ENCODE assay signal across 13 mouse cellular contexts in the genomic region with DNA sequence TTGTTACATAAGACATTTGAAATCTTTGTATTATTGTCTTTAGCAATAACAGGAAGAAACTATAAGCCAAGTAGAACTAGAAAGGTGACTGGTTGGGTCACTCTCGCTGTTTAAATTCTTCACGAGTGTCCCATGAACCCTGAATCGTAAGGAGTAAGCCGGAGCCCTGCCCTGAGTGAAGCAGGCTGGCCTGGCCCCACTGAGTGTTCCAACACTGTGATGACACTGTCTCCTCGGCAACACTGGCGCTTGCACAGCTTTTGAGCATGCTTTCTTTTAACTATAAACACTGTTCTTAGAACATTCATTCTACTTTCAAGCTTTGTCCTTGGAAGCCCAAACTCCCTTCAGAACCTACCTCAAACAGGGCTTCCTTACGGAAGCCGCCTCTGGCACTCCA. TPM values are rescaled to one million over a fixed set of nuclear protein-coding genes. Genes with fewer than 3 reads are reported as not detected.
DNase-seq lines count a peak whose midpoint lies in the region; ATAC-seq and TF ChIP-seq lines count a peak whose summit lies in the region.
"Had no signal": no experiment of that assay in that cellular context is flagged by ENCODE, and none has a peak within 500 bp of the region (broad histone marks: within the 10 kb centered on the region; RNA-seq: fewer than 3 reads in every experiment).

No protein-coding gene starts in this region.

- no peak for ATAC-seq in kidney, embryonic 14.5 days (ENCODE audit: low FRiP score, low TSS enrichment)

- H3K9me3 ChIP-seq in kidney, embryonic 14.5 days (ENCODE audit: control insufficient read depth, low read length), result no peaks in the 10 kb centered on the region
- H3K9me3 ChIP-seq: hindbrain, embryonic 12.5 days; midbrain, embryonic 10.5 days; neural tube, embryonic 12.5 days had no signal

- DNase-seq in kidney, postnatal 14 days, result peak; percentile 6
- peak; percentile 39 for DNase-seq in gastrocnemius, adult 2 months
- DNase-seq in gastrocnemius, postnatal 14 days, result peak; percentile 45
- peak; percentile 61 for DNase-seq in lung, postnatal 14 days
- no peak for DNase-seq in neural tube, embryonic 10.5 days (ENCODE audit: extremely low spot score, low spot score)
- no peak for DNase-seq in thymus, postnatal 36 days
- DNase-seq: cerebellum, adult 18-20 months; right cerebral cortex, postnatal 14 days had no signal

- no peak overlapping the region for H3K9ac ChIP-seq in kidney, embryonic 14.5 days (ENCODE audit: low read depth, low read length)
- H3K9ac ChIP-seq: hindbrain, embryonic 12.5 days; neural tube, embryonic 12.5 days had no signal

- no peak overlapping the region for H3K4me3 ChIP-seq in kidney, embryonic 14.5 days (ENCODE audit: low read length)
- no peak overlapping the region for H3K4me3 ChIP-seq in gastrocnemius, adult 2 months
- H3K4me3 ChIP-seq: hindbrain, embryonic 12.5 days; left cerebral cortex, adult 2 months; midbrain, embryonic 10.5 days; neural tube, embryonic 12.5 days had no signal

- no peak for TF ChIP-seq CTCF in gastrocnemius, adult 2 months (IDR thresholded peaks at IDR 0.05)

- no peak overlapping the region for H3K27ac ChIP-seq in kidney, embryonic 14.5 days (ENCODE audit: low read depth, low read length)
- H3K27ac ChIP-seq in gastrocnemius, adult 2 months, result no peak overlapping the region
- H3K27ac ChIP-seq: hindbrain, embryonic 12.5 days; midbrain, embryonic 10.5 days; neural tube, embryonic 12.5 days had no signal

- no peaks in the 10 kb centered on the region for H3K4me1 ChIP-seq in kidney, embryonic 14.5 days (ENCODE audit: control insufficient read depth, insufficient read depth, low read length)
- H3K4me1 ChIP-seq: hindbrain, embryonic 12.5 days; midbrain, embryonic 10.5 days; neural tube, embryonic 12.5 days had no signal

- 85% methylated on average over 8 of the region's 8 CpGs for WGBS in kidney, embryonic 14.5 days

- H3K4me2 ChIP-seq in kidney, embryonic 14.5 days (replicated peaks; ENCODE audit: low read depth, low read length), result no peak overlapping the region
- H3K4me2 ChIP-seq: hindbrain, embryonic 12.5 days; neural tube, embryonic 12.5 days had no signal

- intact Hi-C loops in gastrocnemius, adult 2 months (cut with DNase I), result no loop called here
- intact Hi-C loops in gastrocnemius, postnatal 14 days (cut with DNase I; ENCODE audit: low total_unique reads), result no loop called here

- no peaks in the 10 kb centered on the region for H3K36me3 ChIP-seq in kidney, embryonic 14.5 days (ENCODE audit: control insufficient read depth, insufficient read depth, low read length)
- H3K36me3 ChIP-seq: hindbrain, embryonic 12.5 days; midbrain, embryonic 10.5 days had no signal

- no peaks in the 10 kb centered on the region for H3K27me3 ChIP-seq in kidney, embryonic 14.5 days (ENCODE audit: control insufficient read depth, insufficient read depth, low read length)
- H3K27me3 ChIP-seq: hindbrain, embryonic 12.5 days; neural tube, embryonic 12.5 days had no signal

RNA-seq across cellular contexts. Expression of a gene that starts 57.1 kb away (rescaled TPM):
- polyA plus RNA-seq in kidney, embryonic 14.5 days (2014; fragmentation: Nextera tagmentation; extraction: Ambion mirVana), result 62.9 and 64.4 TPM in 2 replicates
- 10 to 100 TPM; 10.1 to 12.7 TPM for total RNA-seq in gastrocnemius, adult 2 months (2021)
- 10 to 100 TPM in 1 of 2 experiments, 1 to 10 TPM in 1; 9.4 to 10.2 TPM for total RNA-seq in gastrocnemius, postnatal 14 days (2021)

RNA-seq across cellular contexts. Expression of a gene that starts 57.4 kb away (rescaled TPM):
- polyA plus RNA-seq in kidney, embryonic 14.5 days (2014; fragmentation: Nextera tagmentation; extraction: Ambion mirVana), result 16.3 and 16.4 TPM in 2 replicates
- total RNA-seq in gastrocnemius, adult 2 months (2021), result 1 to 10 TPM; 3.5 to 4.1 TPM
- total RNA-seq in gastrocnemius, postnatal 14 days (2021), result 1 to 10 TPM; 3.5 to 3.9 TPM

Comparison
In these comparisons a context has a peak if more than half of its experiments do, and no peak if none do; other contexts are left out.
1. DNase-seq: peak in kidney, postnatal 14 days (single experiment), gastrocnemius, adult 2 months (single experiment), gastrocnemius, postnatal 14 days (single experiment) and lung, postnatal 14 days (single experiment); none in neural tube, embryonic 10.5 days (single experiment) and thymus, postnatal 36 days (0 of 2).